Mouse (Mus musculus) CH12.LX (cell line): ENCODE data around the gene Nol4l. TPM values are rescaled to one million over a fixed set of nuclear protein-coding genes. Genes with fewer than 3 reads are reported as not detected.

ENCODE experiments used
- DNase-seq: peaks from one replicate; pipeline ENCODE4 v3.0.0-alpha.2; 2013; ENCODE audit errors: extremely low read depth
- H3K27ac ChIP-seq: 2 replicates; pipeline ENCODE4 v1.5.1; 2012; ENCODE audit warnings: low read depth, mild to moderate bottlenecking, control low read depth, moderate library complexity; ENCODE audit not compliant: insufficient read depth
- H3K27me3 ChIP-seq: replicated peaks from 2 replicates; pipeline ENCODE3; 2012; ENCODE audit warnings: inconsistent platforms
- H3K36me3 ChIP-seq, 2 experiments: replicated peaks in 1 of 2; 2 replicates each; pipeline versions ENCODE3 to v1.6.1; 2012; ENCODE audit warnings: inconsistent platforms in 1 of 2, low read length in 1 of 2, mild to moderate bottlenecking in 1 of 2, mixed read lengths in 1 of 2, moderate library complexity in 1 of 2; ENCODE audit not compliant: control insufficient read depth in 1 of 2, insufficient read depth in 1 of 2
- H3K4me1 ChIP-seq, 2 experiments: 2 replicates each; pipeline ENCODE4 v1.6.1; 2012; ENCODE audit warnings: inconsistent platforms in 1 of 2, moderate library complexity in 1 of 2; ENCODE audit not compliant: insufficient read depth in 2 of 2, control insufficient read depth in 1 of 2
- H3K4me2 ChIP-seq: 2 replicates; pipeline ENCODE4 v1.6.1; 2012; ENCODE audit warnings: low read depth, mild to moderate bottlenecking, control low read depth; ENCODE audit not compliant: poor library complexity, insufficient read depth, severe bottlenecking
- H3K4me3 ChIP-seq, 3 experiments: fragments of 150-350 bp in 1 of 3; sonication (generic) in 1 of 3; replicated peaks in 1 of 3; 2 replicates each; pipeline versions ENCODE3 to v1.5.1; 2011 to 2012; ENCODE audit warnings: low read depth in 2 of 3, low read length in 2 of 3, mild to moderate bottlenecking in 2 of 3, moderate library complexity in 2 of 3, control low read depth in 1 of 3, improper control_type of control experiment in 1 of 3, inconsistent platforms in 1 of 3, mixed read lengths in 1 of 3; ENCODE audit not compliant: poor library complexity in 1 of 3
- H3K79me2 ChIP-seq: replicated peaks from 2 replicates; pipeline ENCODE4 v1.6.1; 2012; ENCODE audit warnings: mild to moderate bottlenecking, moderate library complexity; ENCODE audit not compliant: control insufficient read depth, poor library complexity, insufficient read depth, severe bottlenecking; ENCODE audit errors: extremely low read depth
- H3K9ac ChIP-seq: 2 replicates; pipeline ENCODE4 v1.6.1; 2012; ENCODE audit warnings: low read depth, mild to moderate bottlenecking, control low read depth, moderate library complexity; ENCODE audit not compliant: insufficient read depth
- H3K9me3 ChIP-seq: replicated peaks from 2 replicates; pipeline ENCODE3; 2012; ENCODE audit warnings: low read length, inconsistent platforms, mixed read lengths
- BHLHE40 ChIP-seq: IDR thresholded peaks from 2 replicates; pipeline ENCODE4 v1.6.1; 2011; ENCODE audit warnings: mild to moderate bottlenecking, low read depth, low read length, improper control_type of control experiment
- CHD1 ChIP-seq: IDR thresholded peaks from 2 replicates; pipeline ENCODE4 v1.6.1; 2012; ENCODE audit warnings: low read depth, low read length, improper control_type of control experiment, inconsistent platforms
- CTCF ChIP-seq, 2 experiments: IDR thresholded peaks in 1 of 2; conservative IDR thresholded peaks in 1 of 2; 2 replicates each; pipeline ENCODE4 v1.5.1; 2011 to 2012; ENCODE audit warnings: low read depth in 2 of 2, low read length in 2 of 2, improper control_type of control experiment in 1 of 2, inconsistent platforms in 1 of 2, mild to moderate bottlenecking in 1 of 2, moderate library complexity in 1 of 2
- E2F4 ChIP-seq: IDR thresholded peaks from 2 replicates; pipeline ENCODE4 v1.6.1; 2011; ENCODE audit warnings: low read depth, low read length, improper control_type of control experiment; ENCODE audit not compliant: insufficient replicate concordance
- ELF1 ChIP-seq: IDR thresholded peaks from 2 replicates; pipeline ENCODE4 v1.6.1; 2014; ENCODE audit warnings: low read depth, mild to moderate bottlenecking, inconsistent platforms, low read length, improper control_type of control experiment
- ETS1 ChIP-seq: conservative IDR thresholded peaks from 2 replicates; pipeline ENCODE4 v1.6.1; 2012; ENCODE audit warnings: low read depth, mild to moderate bottlenecking, inconsistent platforms, low read length, improper control_type of control experiment, moderate library complexity
- GABPA ChIP-seq: IDR thresholded peaks from 2 replicates; pipeline ENCODE4 v1.6.1; 2012; ENCODE audit warnings: low read depth, low read length, improper control_type of control experiment, inconsistent platforms; ENCODE audit not compliant: insufficient replicate concordance
- HCFC1 ChIP-seq: IDR thresholded peaks from 2 replicates; pipeline ENCODE4 v1.6.1; 2012; ENCODE audit warnings: low read depth, mild to moderate bottlenecking, inconsistent platforms, low read length, improper control_type of control experiment
- JUN ChIP-seq: IDR thresholded peaks from 2 replicates; pipeline ENCODE4 v1.6.1; 2011; ENCODE audit warnings: low read depth, mild to moderate bottlenecking, low read length, improper control_type of control experiment, moderate library complexity; ENCODE audit not compliant: insufficient read depth
- JUND ChIP-seq: conservative IDR thresholded peaks from 2 replicates; pipeline ENCODE4 v1.6.1; 2011; ENCODE audit warnings: low read depth, low read length, improper control_type of control experiment
- MAX ChIP-seq: IDR thresholded peaks from 2 replicates; pipeline ENCODE4 v1.6.1; 2011; ENCODE audit warnings: low read length, improper control_type of control experiment
- MAZ ChIP-seq: IDR thresholded peaks from 2 replicates; pipeline ENCODE4 v1.6.1; 2012; ENCODE audit warnings: low read depth, mild to moderate bottlenecking, inconsistent platforms, low read length, improper control_type of control experiment, moderate library complexity
- PAX5 ChIP-seq: IDR thresholded peaks from 2 replicates; pipeline ENCODE4 v1.6.1; 2012; ENCODE audit warnings: low read length, inconsistent platforms, mixed read lengths
- POLR2AphosphoS2 ChIP-seq: IDR thresholded peaks from 2 replicates; pipeline ENCODE4 v1.6.1; 2011; ENCODE audit warnings: low read depth, low read length, improper control_type of control experiment
- RAD21 ChIP-seq: IDR thresholded peaks from 2 replicates; pipeline ENCODE4 v1.6.1; 2011; ENCODE audit warnings: low read depth, mild to moderate bottlenecking, low read length, improper control_type of control experiment, moderate library complexity
- RCOR1 ChIP-seq: conservative IDR thresholded peaks from 2 replicates; pipeline ENCODE4 v1.6.1; 2012; ENCODE audit warnings: low read depth, mild to moderate bottlenecking, inconsistent platforms, low read length, improper control_type of control experiment
- SMC3 ChIP-seq: IDR thresholded peaks from 2 replicates; pipeline ENCODE4 v1.6.1; 2011; ENCODE audit warnings: low read depth, low read length, improper control_type of control experiment
- USF1 ChIP-seq: IDR thresholded peaks from 2 replicates; pipeline ENCODE4 v1.6.1; 2014; ENCODE audit warnings: low read depth, mild to moderate bottlenecking, inconsistent platforms, low read length, improper control_type of control experiment
- dilution Hi-C: fragments of 300-500 bp; cut with MboI; formaldehyde crosslinking; loops from 2 replicates; pipeline ENCODE4 v1.14.3; 2020; ENCODE audit warnings: low sequenced_read_pairs; ENCODE audit not compliant: extremely low pct_unique_long_range_greater_than_20kb, extremely low pct_ligation_motif_present
- in situ Hi-C: fragments of 300-500 bp; cut with MboI; formaldehyde crosslinking; loops from 3 replicates; pipeline ENCODE4 v1.14.3; 2019; ENCODE audit warnings: low sequenced_read_pairs, low pct_ligation_motif_present, low pct_unique_long_range_greater_than_20kb, mixed read lengths
- polyA plus RNA-seq: library from polyadenylated mRNA; unstranded; fragments of >175 nt; gene quantifications from 2 replicates; pipeline ENCODE4 v1.2.1, GENCODE M21; 2012; ENCODE audit warnings: low read depth; ENCODE audit not compliant: insufficient read length
- total RNA-seq, 2 experiments: library from RNA; depleted of rRNA; stranded (reverse); fragments of 300-350 nt in 1 of 2; fragments of >200 nt in 1 of 2; gene quantifications; 2 replicates each; pipeline ENCODE4 v1.2.3; 2012 to 2014

Gene Nol4l
- total and polyA plus RNA-seq, 3 experiments = 1.3 to 3.7 (median 3.5) TPM

DNA sequence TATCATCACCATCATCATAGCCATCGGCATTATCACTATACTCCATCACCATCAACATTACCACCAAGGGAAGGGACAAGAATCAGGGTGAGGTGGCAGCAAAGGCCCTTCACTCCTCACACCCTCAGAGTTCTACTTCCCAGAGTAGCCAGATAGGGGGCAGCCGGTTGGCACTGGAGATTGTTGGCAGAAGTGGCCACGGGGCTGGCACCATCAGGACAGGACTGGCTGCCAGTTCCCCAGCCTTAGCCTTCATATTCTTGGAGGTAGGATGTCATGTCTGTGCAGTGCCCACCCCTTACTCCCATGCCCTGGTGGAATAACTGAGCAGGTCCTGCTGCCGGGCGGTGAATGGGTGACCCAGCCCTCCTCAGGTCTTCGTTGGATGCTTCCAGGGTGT is 14.2 kb downstream of the Nol4l start:
- no peak overlapping the region for H3K27ac ChIP-seq
- H3K9me3 ChIP-seq = no peaks in the 10 kb centered on the region
- dilution Hi-C loops = no loop called here
- in situ Hi-C loops = no loop called here
- H3K27me3 ChIP-seq = no peaks in the 10 kb centered on the region
- peaks cover 24 to 42% of the 10 kb centered on the region in 2 experiments for H3K4me1 ChIP-seq
- no peak overlapping the region for H3K9ac ChIP-seq
- no peak overlapping the region for H3K4me3 ChIP-seq
- H3K36me3 ChIP-seq = peaks cover 3 to 5% of the 10 kb centered on the region in 2 experiments
- TF ChIP-seq E2F4 = no peak
- TF ChIP-seq USF1 = no peak
- no peak for TF ChIP-seq BHLHE40
- no peak for TF ChIP-seq PAX5
- no peak for TF ChIP-seq CTCF (conservative IDR thresholded peaks at IDR 0.05 in 1 of 2, IDR thresholded peaks at IDR 0.05 in 1 of 2; ENCODE audit: low read depth in 2 of 2, low read length in 2 of 2)
- TF ChIP-seq HCFC1 = no peak
- TF ChIP-seq ELF1 = no peak
- TF ChIP-seq JUND = no peak
- no peak for TF ChIP-seq GABPA
- no peak for TF ChIP-seq SMC3
- TF ChIP-seq CHD1 = no peak
- no peak for TF ChIP-seq POLR2AphosphoS2
- no peak for TF ChIP-seq RCOR1
- no peak for TF ChIP-seq RAD21
- no peak for TF ChIP-seq MAZ
- TF ChIP-seq ETS1 = no peak
- no peak for TF ChIP-seq MAX
- no peak for TF ChIP-seq JUN
- TF ChIP-seq, all 38 proteins: peak for 0
- Histone ChIP-seq H3K79me2 (no peaks in the 10 kb centered on the region), H3K4me2 (no peak overlapping the region)
- DNase-seq = no peak

DNA sequence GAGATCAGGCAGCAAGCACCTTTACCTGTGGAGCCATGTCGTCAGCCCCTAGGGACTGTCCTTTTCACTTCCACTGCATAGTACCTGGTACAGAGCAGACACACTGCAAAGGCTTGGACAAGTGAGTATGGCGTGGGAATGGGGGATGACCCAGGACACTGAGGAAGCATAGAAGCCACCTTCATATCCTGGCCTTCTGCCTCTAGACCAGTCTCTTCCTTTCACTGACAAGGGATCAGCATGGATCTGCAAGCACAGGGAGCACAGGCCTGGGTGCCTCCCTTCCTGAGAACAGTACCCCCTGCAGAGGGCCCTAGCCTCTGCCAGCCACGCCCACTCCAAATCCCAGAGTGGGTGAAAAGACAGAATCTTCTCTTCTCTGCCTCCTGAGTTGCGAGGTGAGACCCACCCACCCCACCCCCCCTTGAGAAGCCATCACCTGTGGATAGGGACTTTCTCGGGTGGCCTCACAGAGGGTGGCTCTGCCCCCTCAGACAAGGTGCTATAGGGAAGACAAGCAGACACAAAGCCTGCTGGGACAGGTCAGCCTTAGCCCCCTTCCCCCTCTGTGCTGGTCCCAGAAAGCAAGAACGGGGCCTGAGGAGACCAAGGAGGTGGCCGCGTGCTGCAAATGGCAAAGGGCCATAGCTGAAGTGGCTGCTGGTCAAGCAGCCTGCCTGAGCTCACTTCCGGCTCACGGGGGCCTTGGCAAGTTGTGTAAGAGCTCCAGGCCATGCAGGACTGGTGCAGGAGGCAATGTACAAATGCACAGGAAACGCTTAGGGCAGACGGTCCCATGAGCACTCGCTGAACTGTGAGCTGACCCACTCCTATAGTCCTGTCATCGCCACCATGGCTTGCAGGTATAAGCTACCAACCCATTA is 15.0 kb downstream of the Nol4l start:
- H3K9ac ChIP-seq = no peak overlapping the region
- no peak overlapping the region for H3K27ac ChIP-seq
- no peaks in the 10 kb centered on the region for H3K79me2 ChIP-seq
- no peak for DNase-seq
- TF ChIP-seq PAX5 = no peak
- in situ Hi-C loops = loop anchor here (5.0 kb wide), 1 partner anchor 63 kb away; no protein-coding TSS in a partner anchor
- no peaks in the 10 kb centered on the region for H3K9me3 ChIP-seq
- dilution Hi-C loops = no loop called here
- H3K27me3 ChIP-seq = no peaks in the 10 kb centered on the region
- no peak overlapping the region for H3K4me3 ChIP-seq
- peaks cover 3 to 5% of the 10 kb centered on the region in 2 experiments for H3K36me3 ChIP-seq
- H3K4me2 ChIP-seq = no peak overlapping the region
- peaks cover 26 to 42% of the 10 kb centered on the region in 2 experiments for H3K4me1 ChIP-seq
